ENCODE assay signal across 11 mouse cellular contexts in the genomic region with DNA sequence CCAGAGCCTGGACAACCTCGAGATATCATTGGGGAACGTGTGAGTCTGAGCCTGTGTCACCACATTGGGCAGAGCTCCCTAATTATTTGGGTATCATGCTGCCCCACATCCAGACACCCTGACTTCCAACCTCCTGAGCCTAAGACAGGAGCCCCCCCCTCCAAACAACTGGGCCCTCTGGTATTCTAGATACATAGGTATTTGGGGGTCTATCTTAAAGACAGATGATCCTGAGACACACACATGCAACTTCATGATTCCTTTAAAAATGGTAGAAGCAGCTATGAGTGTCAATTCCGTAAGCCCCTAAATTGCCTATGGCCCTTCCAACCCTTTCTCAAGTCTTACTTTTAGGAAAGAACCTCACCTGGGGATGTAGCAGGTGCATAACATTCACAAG. TPM values are rescaled to one million over a fixed set of nuclear protein-coding genes. Genes with fewer than 3 reads are reported as not detected.
DNase-seq lines count a peak whose midpoint lies in the region; ATAC-seq lines count a peak whose summit lies in the region.
"Had no signal": no experiment of that assay in that cellular context is flagged by ENCODE, and none has a peak within 500 bp of the region (broad histone marks: within the 10 kb centered on the region; RNA-seq: fewer than 3 reads in every experiment).

No protein-coding gene starts in this region.

- ATAC-seq in forebrain, embryonic 11.5 days (replicated peaks; ENCODE audit: low FRiP score) = no peak
- no peak for ATAC-seq in midbrain, embryonic 11.5 days (ENCODE audit: low FRiP score)
- ATAC-seq in hindbrain, embryonic 15.5 days (ENCODE audit: low FRiP score, low read depth) = no peak
- no peak for ATAC-seq in neural tube, embryonic 13.5 days (ENCODE audit: low read depth)

- H3K4me2 ChIP-seq in forebrain, embryonic 11.5 days (ENCODE audit: low read depth, low read length, severe bottlenecking) = no peak overlapping the region
- H3K4me2 ChIP-seq in midbrain, embryonic 11.5 days = no peak overlapping the region
- H3K4me2 ChIP-seq in hindbrain, embryonic 15.5 days = peak overlapping the region; percentile 74
- peak overlapping the region; percentile 83 for H3K4me2 ChIP-seq in neural tube, embryonic 13.5 days

- H3K9me3 ChIP-seq in forebrain, embryonic 10.5 days = no peaks in the 10 kb centered on the region
- no peaks in the 10 kb centered on the region for H3K9me3 ChIP-seq in forebrain, embryonic 11.5 days (ENCODE audit: control insufficient read depth, low read length)
- no peaks in the 10 kb centered on the region for H3K9me3 ChIP-seq in midbrain, embryonic 11.5 days (ENCODE audit: control insufficient read depth, low read length)
- no peaks in the 10 kb centered on the region for H3K9me3 ChIP-seq in midbrain, embryonic 10.5 days (replicated peaks)
- H3K9me3 ChIP-seq in hindbrain, embryonic 15.5 days = no peaks in the 10 kb centered on the region
- no peaks in the 10 kb centered on the region for H3K9me3 ChIP-seq in neural tube, embryonic 13.5 days

- no peak for DNase-seq in forebrain, embryonic 10.5 days (ENCODE audit: extremely low spot score, low spot score)
- DNase-seq in forebrain, embryonic 11.5 days (ENCODE audit: low spot score) = no peak
- DNase-seq in midbrain, embryonic 11.5 days (ENCODE audit: low spot score, missing footprints) = peak; percentile 67
- DNase-seq in midbrain, embryonic 10.5 days (ENCODE audit: low spot score) = no peak
- DNase-seq in embryo, embryonic 9.5 days (ENCODE audit: extremely low spot score) = no peak
- no peak for DNase-seq in embryo, embryonic 10.5 days (ENCODE audit: low spot score)
- DNase-seq: kidney, adult 11 months; lung, postnatal 10 days; right cerebral cortex, adult 18-20 months had no signal

- 69% methylated on average over 3 of the region's 3 CpGs for WGBS in forebrain, embryonic 10.5 days
- WGBS in forebrain, embryonic 11.5 days = 68% methylated on average over 3 of the region's 3 CpGs
- 73% methylated on average over 3 of the region's 3 CpGs for WGBS in midbrain, embryonic 11.5 days
- WGBS in midbrain, embryonic 10.5 days = 67% methylated on average over 3 of the region's 3 CpGs
- WGBS in hindbrain, embryonic 15.5 days = 59% methylated on average over 3 of the region's 3 CpGs
- WGBS in neural tube, embryonic 13.5 days = 73% methylated on average over 3 of the region's 3 CpGs

- peak overlapping the region; percentile 55; the same call in 1 of the 2 replicates for H3K4me3 ChIP-seq in forebrain, embryonic 10.5 days
- H3K4me3 ChIP-seq in forebrain, embryonic 11.5 days (ENCODE audit: low read depth, low read length) = no peak overlapping the region
- no peak overlapping the region for H3K4me3 ChIP-seq in midbrain, embryonic 11.5 days (ENCODE audit: low read depth, low read length)
- H3K4me3 ChIP-seq in midbrain, embryonic 10.5 days = no peak overlapping the region
- H3K4me3 ChIP-seq in hindbrain, embryonic 15.5 days = peak overlapping the region; percentile 55
- peak overlapping the region; percentile 62 for H3K4me3 ChIP-seq in neural tube, embryonic 13.5 days

- no peaks in the 10 kb centered on the region for H3K27me3 ChIP-seq in forebrain, embryonic 10.5 days (ENCODE audit: poor library complexity, severe bottlenecking)
- no peaks in the 10 kb centered on the region for H3K27me3 ChIP-seq in forebrain, embryonic 11.5 days (ENCODE audit: control insufficient read depth, insufficient read depth, low read length)
- no peaks in the 10 kb centered on the region for H3K27me3 ChIP-seq in midbrain, embryonic 11.5 days (ENCODE audit: control insufficient read depth, insufficient read depth, low read length)
- no peaks in the 10 kb centered on the region for H3K27me3 ChIP-seq in midbrain, embryonic 10.5 days (ENCODE audit: low read depth, poor library complexity, severe bottlenecking)
- H3K27me3 ChIP-seq in hindbrain, embryonic 15.5 days = no peaks in the 10 kb centered on the region
- H3K27me3 ChIP-seq in neural tube, embryonic 13.5 days = no peaks in the 10 kb centered on the region

- no peak overlapping the region for H3K9ac ChIP-seq in forebrain, embryonic 11.5 days (ENCODE audit: low read length)
- H3K9ac ChIP-seq in midbrain, embryonic 11.5 days (ENCODE audit: low read length) = no peak overlapping the region
- H3K9ac ChIP-seq in hindbrain, embryonic 15.5 days = no peak overlapping the region; the same call in 1 of the 2 replicates
- H3K9ac ChIP-seq in neural tube, embryonic 13.5 days = peak overlapping the region; percentile 87; the same call in 1 of the 2 replicates

- H3K27ac ChIP-seq in forebrain, embryonic 10.5 days = no peak overlapping the region
- H3K27ac ChIP-seq in forebrain, embryonic 11.5 days (ENCODE audit: low read depth, low read length) = no peak overlapping the region
- H3K27ac ChIP-seq in midbrain, embryonic 11.5 days (ENCODE audit: low read depth, low read length) = no peak overlapping the region
- no peak overlapping the region for H3K27ac ChIP-seq in midbrain, embryonic 10.5 days (replicated peaks)
- H3K27ac ChIP-seq in hindbrain, embryonic 15.5 days (replicated peaks) = 0 out of 2 replicates have a peak overlapping the region, but pooled peaks have one; percentile 30
- peak overlapping the region; percentile 80; the same call in 1 of the 2 replicates for H3K27ac ChIP-seq in neural tube, embryonic 13.5 days (replicated peaks)

- peaks cover 18% of the 10 kb centered on the region for H3K4me1 ChIP-seq in forebrain, embryonic 10.5 days
- peaks cover 2% of the 10 kb centered on the region; the same call in 1 of the 2 replicates for H3K4me1 ChIP-seq in forebrain, embryonic 11.5 days (replicated peaks; ENCODE audit: control insufficient read depth, insufficient read depth, low read length)
- H3K4me1 ChIP-seq in midbrain, embryonic 11.5 days (ENCODE audit: control insufficient read depth, insufficient read depth, low read length) = peaks cover 6% of the 10 kb centered on the region; the same call in 1 of the 2 replicates
- H3K4me1 ChIP-seq in midbrain, embryonic 10.5 days = peaks cover 17% of the 10 kb centered on the region
- H3K4me1 ChIP-seq in hindbrain, embryonic 15.5 days (replicated peaks) = peaks cover 16% of the 10 kb centered on the region
- H3K4me1 ChIP-seq in neural tube, embryonic 13.5 days (replicated peaks) = peaks cover 19% of the 10 kb centered on the region

- H3K36me3 ChIP-seq in forebrain, embryonic 10.5 days (replicated peaks) = peaks cover 76% of the 10 kb centered on the region
- peaks cover 25% of the 10 kb centered on the region for H3K36me3 ChIP-seq in forebrain, embryonic 11.5 days (ENCODE audit: control insufficient read depth, insufficient read depth, low read length)
- peaks cover 33% of the 10 kb centered on the region for H3K36me3 ChIP-seq in midbrain, embryonic 11.5 days (ENCODE audit: control insufficient read depth, insufficient read depth, low read length)
- peaks cover 61% of the 10 kb centered on the region for H3K36me3 ChIP-seq in midbrain, embryonic 10.5 days
- H3K36me3 ChIP-seq in hindbrain, embryonic 15.5 days = peaks cover 65% of the 10 kb centered on the region
- peaks cover 74% of the 10 kb centered on the region for H3K36me3 ChIP-seq in neural tube, embryonic 13.5 days

RNA-seq across cellular contexts. Expression of a gene that starts 1.3 kb away (rescaled TPM):
- 6.5 and 6.7 TPM in 2 replicates for polyA plus RNA-seq in forebrain, embryonic 10.5 days (2016; fragmentation: Nextera tagmentation; extraction: Ambion mirVana)
- 9.9 and 11.0 TPM in 2 replicates for polyA plus RNA-seq in forebrain, embryonic 11.5 days (2014; fragmentation: Nextera tagmentation; extraction: Ambion mirVana)
- polyA plus RNA-seq in midbrain, embryonic 11.5 days (2014; fragmentation: Nextera tagmentation; extraction: Ambion mirVana) = 7.8 TPM in 2 replicates
- 7.7 and 9.7 TPM in 2 replicates for polyA plus RNA-seq in midbrain, embryonic 10.5 days (2016; fragmentation: Nextera tagmentation; extraction: Ambion mirVana)
- 31.1 and 38.7 TPM in 2 replicates for polyA plus RNA-seq in hindbrain, embryonic 15.5 days (2015; fragmentation: Nextera tagmentation; extraction: Ambion mirVana)
- 24.8 and 27.6 TPM in 2 replicates for polyA plus RNA-seq in neural tube, embryonic 13.5 days (2015; fragmentation: Nextera tagmentation; extraction: Ambion mirVana)

RNA-seq across cellular contexts. Expression of a gene that starts 12.4 kb away (rescaled TPM):
- 0.87 and 0.88 TPM in 2 replicates for polyA plus RNA-seq in forebrain, embryonic 10.5 days (2016; fragmentation: Nextera tagmentation; extraction: Ambion mirVana)
- 1.1 and 1.3 TPM in 2 replicates for polyA plus RNA-seq in forebrain, embryonic 11.5 days (2014; fragmentation: Nextera tagmentation; extraction: Ambion mirVana)
- 0.72 and 1.2 TPM in 2 replicates for polyA plus RNA-seq in midbrain, embryonic 11.5 days (2014; fragmentation: Nextera tagmentation; extraction: Ambion mirVana)
- polyA plus RNA-seq in midbrain, embryonic 10.5 days (2016; fragmentation: Nextera tagmentation; extraction: Ambion mirVana) = 0.65 and 0.68 TPM in 2 replicates
- polyA plus RNA-seq in hindbrain, embryonic 15.5 days (2015; fragmentation: Nextera tagmentation; extraction: Ambion mirVana) = 0.69 and 0.75 TPM in 2 replicates
- polyA plus RNA-seq in neural tube, embryonic 13.5 days (2015; fragmentation: Nextera tagmentation; extraction: Ambion mirVana) = 0.68 and 0.70 TPM in 2 replicates

RNA-seq across cellular contexts. Expression of a gene that starts 18.8 kb away (rescaled TPM):
- polyA plus RNA-seq in forebrain, embryonic 10.5 days (2016; fragmentation: Nextera tagmentation; extraction: Ambion mirVana) = 33.0 and 34.8 TPM in 2 replicates
- 45.0 and 45.8 TPM in 2 replicates for polyA plus RNA-seq in forebrain, embryonic 11.5 days (2014; fragmentation: Nextera tagmentation; extraction: Ambion mirVana)
- 41.5 and 42.2 TPM in 2 replicates for polyA plus RNA-seq in midbrain, embryonic 11.5 days (2014; fragmentation: Nextera tagmentation; extraction: Ambion mirVana)
- polyA plus RNA-seq in midbrain, embryonic 10.5 days (2016; fragmentation: Nextera tagmentation; extraction: Ambion mirVana) = 35.2 and 37.2 TPM in 2 replicates
- 37.7 and 38.9 TPM in 2 replicates for polyA plus RNA-seq in hindbrain, embryonic 15.5 days (2015; fragmentation: Nextera tagmentation; extraction: Ambion mirVana)
- polyA plus RNA-seq in neural tube, embryonic 13.5 days (2015; fragmentation: Nextera tagmentation; extraction: Ambion mirVana) = 39.6 and 45.7 TPM in 2 replicates

RNA-seq across cellular contexts. Expression of a gene that starts 18.9 kb away (rescaled TPM):
- 59.0 and 63.1 TPM in 2 replicates for polyA plus RNA-seq in forebrain, embryonic 10.5 days (2016; fragmentation: Nextera tagmentation; extraction: Ambion mirVana)
- polyA plus RNA-seq in forebrain, embryonic 11.5 days (2014; fragmentation: Nextera tagmentation; extraction: Ambion mirVana) = 53.6 and 58.4 TPM in 2 replicates
- 33.8 and 40.7 TPM in 2 replicates for polyA plus RNA-seq in midbrain, embryonic 11.5 days (2014; fragmentation: Nextera tagmentation; extraction: Ambion mirVana)
- 57.1 and 58.1 TPM in 2 replicates for polyA plus RNA-seq in midbrain, embryonic 10.5 days (2016; fragmentation: Nextera tagmentation; extraction: Ambion mirVana)
- polyA plus RNA-seq in hindbrain, embryonic 15.5 days (2015; fragmentation: Nextera tagmentation; extraction: Ambion mirVana) = 50.1 and 54.6 TPM in 2 replicates
- polyA plus RNA-seq in neural tube, embryonic 13.5 days (2015; fragmentation: Nextera tagmentation; extraction: Ambion mirVana) = 43.7 and 45.4 TPM in 2 replicates

RNA-seq across cellular contexts. Expression of a gene that starts 22.5 kb away (rescaled TPM):
- 41.6 and 45.7 TPM in 2 replicates for polyA plus RNA-seq in forebrain, embryonic 10.5 days (2016; fragmentation: Nextera tagmentation; extraction: Ambion mirVana)
- 48.7 and 50.3 TPM in 2 replicates for polyA plus RNA-seq in forebrain, embryonic 11.5 days (2014; fragmentation: Nextera tagmentation; extraction: Ambion mirVana)
- polyA plus RNA-seq in midbrain, embryonic 11.5 days (2014; fragmentation: Nextera tagmentation; extraction: Ambion mirVana) = 33.9 and 39.1 TPM in 2 replicates
- 42.9 and 46.0 TPM in 2 replicates for polyA plus RNA-seq in midbrain, embryonic 10.5 days (2016; fragmentation: Nextera tagmentation; extraction: Ambion mirVana)
- polyA plus RNA-seq in hindbrain, embryonic 15.5 days (2015; fragmentation: Nextera tagmentation; extraction: Ambion mirVana) = 59.4 and 59.5 TPM in 2 replicates
- 50.9 and 58.8 TPM in 2 replicates for polyA plus RNA-seq in neural tube, embryonic 13.5 days (2015; fragmentation: Nextera tagmentation; extraction: Ambion mirVana)

Comparison
In these comparisons a context has a peak if more than half of its experiments do, and no peak if none do; other contexts are left out.
1. H3K4me3 ChIP-seq: peak in forebrain, embryonic 10.5 days (single experiment), hindbrain, embryonic 15.5 days (single experiment) and neural tube, embryonic 13.5 days (single experiment); none in forebrain, embryonic 11.5 days (single experiment), midbrain, embryonic 11.5 days (single experiment) and midbrain, embryonic 10.5 days (single experiment).
2. H3K27ac ChIP-seq: peak in hindbrain, embryonic 15.5 days (single experiment) and neural tube, embryonic 13.5 days (single experiment); none in forebrain, embryonic 10.5 days (single experiment), forebrain, embryonic 11.5 days (single experiment), midbrain, embryonic 11.5 days (single experiment) and midbrain, embryonic 10.5 days (single experiment).
3. H3K4me2 ChIP-seq: peak in hindbrain, embryonic 15.5 days (single experiment) and neural tube, embryonic 13.5 days (single experiment); none in forebrain, embryonic 11.5 days (single experiment) and midbrain, embryonic 11.5 days (single experiment).